Mouse (Mus musculus) embryonic stem cell, embryonic (primary cell): ENCODE measurements around the gene Efcab5.

ENCODE experiments used
- CTCF ChIA-PET, 4 experiments: fragments of 300-600 bp in 2 of 4; fragments of 350-600 bp in 2 of 4; sonication (Branson Sonifier 250); formaldehyde crosslinking; loops; one replicate each; lab custom pipeline; 2022; ENCODE audit warnings: inconsistent platforms in 2 of 4; lab: Charles Lee
- POLR2A ChIA-PET, 4 experiments: fragments of 300-600 bp in 2 of 4; fragments of 350-600 bp in 2 of 4; sonication (Branson Sonifier 250); formaldehyde crosslinking; loops; one replicate each; lab custom pipeline; 2022; ENCODE audit warnings: antibody characterized with exemption in 4 of 4, inconsistent platforms in 1 of 4; lab: Charles Lee

The Efcab5 gene

DNA sequence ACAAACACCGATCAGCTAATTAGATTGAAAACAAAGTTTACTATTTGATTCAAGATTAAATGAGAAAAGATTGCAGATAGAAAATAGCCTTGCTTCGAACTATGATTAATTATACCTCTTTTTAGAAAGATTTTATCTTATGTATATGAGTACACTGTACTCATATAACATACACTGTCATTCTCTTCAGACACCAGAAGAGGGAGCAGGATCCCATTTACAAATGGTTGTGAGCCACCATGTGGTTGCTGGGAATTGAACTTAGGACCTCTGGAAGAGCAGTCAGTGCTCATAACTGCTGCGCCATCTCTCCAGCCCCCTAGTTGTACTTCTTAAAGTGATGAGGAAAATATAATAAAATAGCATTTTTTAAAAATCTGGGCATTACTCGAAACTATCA, 55.3 kb downstream of the Efcab5 start:
- ChIA-PET CTCF (interaction anchor here in 3 of 4 experiments (0.9 to 2.4 kb wide), 22 partner anchors 9 to 596 kb away, joined by 3 to 12 read pairs (median 5); no protein-coding TSS in a partner anchor), POLR2A (interaction anchor here in 1 of 4 experiments (1.0 to 1.1 kb wide), 2 partner anchors 9 to 25 kb away, joined by 3 to 4 read pairs; no protein-coding TSS in a partner anchor)

GRCm38 (mm10) chr11:77132580-77132979, 56.2 kb downstream of the Efcab5 start:
- ChIA-PET POLR2A (interaction anchor here in 2 of 4 experiments (0.5 to 1.1 kb wide), 2 partner anchors 25 to 626 kb away, joined by 3 to 4 read pairs; no protein-coding TSS in a partner anchor), CTCF (interaction anchor here (0.5 to 2.4 kb wide), 57 partner anchors 8 to 891 kb away, joined by 3 to 12 read pairs (median 4); partner anchors contain the start of genes Slc6a4 (in 1 of the 4) and Taok1 (in 1 of the 4))

GRCm38 (mm10) chr11:77128562-77128961, 60.2 kb downstream of the Efcab5 start:
- CTCF ChIA-PET = interaction anchor here in 2 of 4 experiments (0.5 to 0.7 kb wide), 4 partner anchors 16 to 341 kb away, joined by 3 to 5 read pairs (median 4); partner anchors contain the start of gene Tmigd1 (in 1 of the 2)
- POLR2A ChIA-PET = interaction anchor here in 1 of 4 experiments (0.7 kb wide), 1 partner anchor 757 kb away, joined by 4 read pairs; no protein-coding TSS in a partner anchor

DNA sequence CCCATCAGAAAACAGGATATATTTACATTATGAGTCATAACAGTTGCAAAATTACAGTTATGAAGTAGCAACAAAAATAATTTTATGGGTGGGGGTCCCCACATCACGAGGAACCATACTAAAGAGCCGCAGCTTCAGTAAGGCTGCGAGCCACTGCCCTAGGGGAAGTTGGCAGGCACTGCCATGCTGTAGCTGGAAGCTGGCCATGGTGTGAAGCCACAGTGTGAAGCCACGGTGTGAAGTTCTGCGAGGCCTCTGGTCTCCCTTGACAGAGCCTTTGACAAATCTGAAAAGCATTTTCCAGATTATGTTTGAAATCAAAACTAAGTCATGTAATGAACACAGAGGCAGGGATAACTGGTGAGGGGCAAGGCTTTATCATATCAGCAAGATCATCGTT, 77.6 kb downstream of the Efcab5 start:
- CTCF ChIA-PET = no interaction called here

GRCm38 (mm10) chr11:77108442-77108841, 80.3 kb downstream of the Efcab5 start:
- POLR2A ChIA-PET = interaction anchor here in 2 of 4 experiments (0.6 to 1.2 kb wide), 2 partner anchors 25 to 1471 kb away, joined by 4 read pairs; no protein-coding TSS in a partner anchor

More for the DNA sequence above, 77.6 kb downstream of the Efcab5 start:
- POLR2A ChIA-PET = no interaction called here

GRCm38 (mm10) chr11:77107872-77108271, 80.9 kb downstream of the Efcab5 start:
- ChIA-PET POLR2A (interaction anchor here in 2 of 4 experiments (0.6 to 1.2 kb wide), 3 partner anchors 25 to 1470 kb away, joined by 4 read pairs; no protein-coding TSS in a partner anchor), CTCF (interaction anchor here in 2 of 4 experiments (0.6 to 2.5 kb wide), 11 partner anchors 8 to 897 kb away, joined by 3 to 12 read pairs (median 4); partner anchors contain the start of gene Ssh2 (in 1 of the 2))

More at GRCm38 (mm10) chr11:77108442-77108841, 80.3 kb downstream of the Efcab5 start:
- CTCF ChIA-PET = interaction anchor here in 2 of 4 experiments (0.6 to 2.5 kb wide), 9 partner anchors 9 to 897 kb away, joined by 3 to 12 read pairs (median 4); no protein-coding TSS in a partner anchor

GRCm38 (mm10) chr11:77106961-77107360, 81.8 kb downstream of the Efcab5 start:
- ChIA-PET CTCF (interaction anchor here in 3 of 4 experiments (0.6 to 2.5 kb wide), 6 partner anchors 7 to 360 kb away, joined by 3 to 12 read pairs (median 6); partner anchors contain the start of gene Ssh2 (in 1 of the 3)), POLR2A (interaction anchor here in 2 of 4 experiments (0.5 to 0.6 kb wide), 2 partner anchors 441 to 581 kb away, joined by 3 to 7 read pairs; no protein-coding TSS in a partner anchor)

GRCm38 (mm10) chr11:77100137-77100937, 88.4 kb downstream of the Efcab5 start:
- POLR2A ChIA-PET = interaction anchor here in 2 of 4 experiments (0.7 to 2.0 kb wide), 3 partner anchors 398 to 490 kb away, joined by 3 to 6 read pairs (median 5); no protein-coding TSS in a partner anchor
- CTCF ChIA-PET = interaction anchor here in 3 of 4 experiments (0.5 to 2.2 kb wide), 11 partner anchors 8 to 866 kb away, joined by 3 to 9 read pairs (median 3); no protein-coding TSS in a partner anchor

DNA sequence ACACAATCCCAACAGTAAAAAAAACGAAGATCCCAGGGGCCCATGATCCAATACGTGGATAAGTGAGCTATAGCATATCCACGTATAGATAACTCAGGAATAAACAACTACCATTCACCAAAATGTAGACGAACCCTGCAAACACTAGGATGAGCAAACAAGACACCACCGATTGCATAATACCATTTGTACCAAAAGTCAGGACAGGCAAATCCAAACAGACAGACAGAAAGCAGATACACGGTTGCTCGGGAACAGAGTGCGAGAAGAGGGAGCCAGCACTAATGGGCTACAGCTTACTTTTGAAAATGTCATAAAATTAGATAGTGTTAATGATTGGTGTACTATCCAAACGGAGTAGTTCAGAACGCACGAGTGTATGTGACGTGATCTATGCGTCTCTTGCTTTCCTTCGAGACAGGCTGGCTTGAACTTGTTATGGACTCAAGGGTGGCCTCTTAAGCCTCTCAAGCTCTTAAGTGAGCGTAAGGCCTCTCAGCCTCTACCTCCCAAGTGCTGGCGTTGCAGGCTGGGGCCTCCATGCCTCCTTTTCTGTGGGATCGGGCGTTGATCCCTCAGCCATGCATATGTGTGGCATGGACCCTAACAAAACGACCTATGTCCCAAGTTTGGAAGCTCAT, 90.3 kb downstream of the Efcab5 start:
- POLR2A ChIA-PET = interaction anchor here in 3 of 4 experiments (0.5 to 1.3 kb wide), 6 partner anchors 11 to 423 kb away, joined by 3 to 8 read pairs (median 3); no protein-coding TSS in a partner anchor
- CTCF ChIA-PET = interaction anchor here (0.5 to 1.0 kb wide), 9 partner anchors 16 to 1926 kb away, joined by 3 to 4 read pairs (median 3); no protein-coding TSS in a partner anchor

GRCm38 (mm10) chr11:77096991-77097390, 91.8 kb downstream of the Efcab5 start:
- POLR2A ChIA-PET = interaction anchor here in 1 of 4 experiments (0.6 kb wide), 1 partner anchor 14 kb away, joined by 13 read pairs; no protein-coding TSS in a partner anchor
- CTCF ChIA-PET = interaction anchor here in 2 of 4 experiments (0.6 to 0.7 kb wide), 4 partner anchors 26 to 589 kb away, joined by 3 read pairs; no protein-coding TSS in a partner anchor

- ChIA-PET POLR2A (interaction anchor here in 1 of 4 experiments (0.6 kb wide), 1 partner anchor 14 kb away, joined by 13 read pairs; no protein-coding TSS in a partner anchor), CTCF (interaction anchor here in 2 of 4 experiments (0.6 to 1.4 kb wide), 3 partner anchors 371 to 590 kb away, joined by 3 read pairs; no protein-coding TSS in a partner anchor)
These were observed 92.2 kb downstream of the Efcab5 start for GRCm38 (mm10) chr11:77096581-77096980.

DNA sequence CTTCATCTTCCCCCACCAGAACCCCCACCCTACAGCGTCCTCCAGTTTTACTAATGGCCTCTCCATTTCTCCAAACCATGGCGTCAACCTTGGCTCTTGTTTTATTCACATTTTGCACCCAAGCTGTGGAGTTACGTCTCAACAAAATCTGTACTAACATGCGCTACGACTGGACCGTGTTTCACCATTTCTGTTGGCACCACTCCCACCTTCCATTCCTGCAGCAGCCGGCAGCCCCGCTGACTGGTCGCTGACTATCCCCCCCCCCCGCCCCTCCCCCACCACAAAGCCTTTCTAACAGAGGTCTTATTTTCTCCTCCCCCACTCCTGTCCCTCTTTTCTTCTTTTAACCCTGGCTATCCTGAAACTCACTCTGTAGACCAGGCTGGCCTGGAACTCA, 93.6 kb downstream of the Efcab5 start:
- POLR2A ChIA-PET = interaction anchor here in 1 of 4 experiments (0.7 kb wide), 1 partner anchor 626 kb away, joined by 3 read pairs; no protein-coding TSS in a partner anchor
- CTCF ChIA-PET = interaction anchor here in 2 of 4 experiments (0.6 to 1.4 kb wide), 3 partner anchors 28 to 372 kb away, joined by 3 to 8 read pairs (median 3); no protein-coding TSS in a partner anchor

GRCm38 (mm10) chr11:77094136-77094535, 94.6 kb downstream of the Efcab5 start:
- ChIA-PET CTCF (interaction anchor here (0.6 to 2.4 kb wide), 13 partner anchors 14 to 353 kb away, joined by 3 to 29 read pairs (median 3); partner anchors contain the start of gene Slc6a4 (in 2 of the 4)), POLR2A (interaction anchor here in 2 of 4 experiments (0.6 to 1.1 kb wide), 4 partner anchors 13 to 511 kb away, joined by 3 to 8 read pairs (median 3); no protein-coding TSS in a partner anchor)

GRCm38 (mm10) chr11:77093208-77093607, 95.6 kb downstream of the Efcab5 start:
- ChIA-PET POLR2A (interaction anchor here in 2 of 4 experiments (0.6 to 1.2 kb wide), 5 partner anchors 12 to 361 kb away, joined by 3 to 8 read pairs (median 3); no protein-coding TSS in a partner anchor), CTCF (interaction anchor here (0.6 to 2.4 kb wide), 18 partner anchors 15 to 532 kb away, joined by 3 to 29 read pairs (median 3); partner anchors contain the start of gene Slc6a4 (in 2 of the 4))

DNA sequence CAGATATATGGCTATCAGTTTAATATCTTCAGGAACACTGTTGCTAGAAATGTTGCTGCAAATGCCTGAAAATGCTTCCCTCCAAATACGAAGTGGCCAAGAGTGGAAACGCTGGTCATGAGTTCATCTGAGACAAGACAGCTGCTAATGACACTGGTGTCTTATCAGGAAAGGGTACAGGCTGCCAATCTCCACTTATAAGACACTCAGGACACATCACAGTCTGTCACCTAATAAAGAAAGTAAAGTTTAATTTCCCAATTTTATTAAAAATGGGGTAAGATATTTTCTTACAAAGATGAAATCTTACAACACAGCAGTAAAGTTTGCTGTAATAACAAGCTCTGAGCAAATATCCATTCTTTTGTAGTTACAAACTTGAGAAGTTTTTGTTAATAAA, 99.6 kb downstream of the Efcab5 start:
- ChIA-PET POLR2A (no interaction called here), CTCF (no interaction called here)

DNA sequence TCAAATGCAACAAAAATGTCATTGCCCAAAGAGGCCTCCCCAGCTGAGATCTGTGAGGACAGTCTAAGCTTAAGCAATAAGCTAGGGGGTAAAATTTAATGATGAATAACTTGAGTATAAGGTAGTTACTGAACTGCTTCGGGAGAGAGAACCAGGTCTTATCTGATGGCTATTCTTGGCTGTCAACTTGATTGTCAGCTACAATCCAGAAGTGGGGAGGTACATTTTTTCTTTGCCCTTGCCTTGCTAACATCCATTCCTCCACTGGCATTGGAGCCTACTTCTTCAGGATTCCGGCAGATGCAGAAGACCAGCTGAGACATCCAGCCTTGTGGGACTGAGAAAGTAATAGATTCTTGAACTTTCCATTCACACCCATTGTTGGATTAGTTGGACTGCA, 101.8 kb downstream of the Efcab5 start:
- ChIA-PET CTCF (interaction anchor here in 1 of 4 experiments (0.5 kb wide), 1 partner anchor 65 kb away, joined by 3 read pairs; no protein-coding TSS in a partner anchor), POLR2A (interaction anchor here in 2 of 4 experiments (0.6 to 1.0 kb wide), 2 partner anchors 9 to 12 kb away, joined by 3 to 8 read pairs; no protein-coding TSS in a partner anchor)
